9 mouse cellular contexts compared by ENCODE assay signal in genomic region chr2:178058195-178058594, GRCm38 (mm10). TPM values are rescaled to one million over a fixed set of nuclear protein-coding genes. Genes with fewer than 3 reads are reported as not detected.
DNase-seq lines count a peak whose midpoint lies in the region; ATAC-seq and TF ChIP-seq lines count a peak whose summit lies in the region.
"Had no signal": no experiment of that assay in that cellular context is flagged by ENCODE, and none has a peak within 500 bp of the region (broad histone marks: within the 10 kb centered on the region; RNA-seq: fewer than 3 reads in every experiment).

No protein-coding gene starts in this region.

- ATAC-seq in G1E (ENCODE audit: extremely low read depth, insufficient number of reproducible peaks, low FRiP score, poor library complexity, severe bottlenecking) = peak; percentile 54
- ATAC-seq in neutrophil, adult 5-6 weeks (ENCODE audit: extremely low read depth, insufficient number of reproducible peaks, low FRiP score, poor library complexity, severe bottlenecking) = peak; percentile 79

- peaks cover 2% of the 10 kb centered on the region; the same call in 1 of the 2 replicates for H3K9me3 ChIP-seq in G1E (replicated peaks)

- peak; percentile 34 to 43 for DNase-seq in left cerebral cortex, adult 2 months (ENCODE audit: extremely low spot score in 1 of 2, low spot score in 2 of 2)
- no peak for DNase-seq in left cerebral cortex, adult 11 months (ENCODE audit: low spot score)
- peak; percentile 26 for DNase-seq in G1E (ENCODE audit: low spot score)
- peak; percentile 47 for DNase-seq in c-Kit-positive CD71-negative TER-119-negative erythroid progenitor cells, embryonic 14.5 days (ENCODE audit: low read depth)
- DNase-seq in gastrocnemius, postnatal 14 days = peak; percentile 41
- peak; percentile 40 to 43 for DNase-seq in left cerebral cortex, postnatal 25 days (ENCODE audit: low spot score in 2 of 2)
- no peak for DNase-seq in frontal cortex, postnatal 14 days (ENCODE audit: low spot score in 2 of 2)

- H3K4me3 ChIP-seq in left cerebral cortex, adult 2 months = no peak overlapping the region
- H3K4me3 ChIP-seq in G1E (ENCODE audit: low read depth, low read length) = no peak overlapping the region

- intact Hi-C loops in left cerebral cortex, adult 2 months (cut with DNase I) = no loop called here
- intact Hi-C loops in gastrocnemius, postnatal 14 days (cut with DNase I; ENCODE audit: low total_unique reads) = no loop called here
- intact Hi-C loops in left cerebral cortex, postnatal 25 days (cut with DNase I) = no loop called here

- H3K4me1 ChIP-seq in G1E (ENCODE audit: insufficient read depth, low read depth, low read length) = no peaks in the 10 kb centered on the region

- H3K27ac ChIP-seq in left cerebral cortex, adult 2 months = no peak overlapping the region
- H3K27ac ChIP-seq: macrophage had no signal

- peak; percentile 76 for TF ChIP-seq CTCF in left cerebral cortex, adult 2 months (IDR thresholded peaks at IDR 0.05)
- peak; percentile 40; the same call in 1 of the 2 replicates for TF ChIP-seq CTCF in G1E (IDR thresholded peaks at IDR 0.05; ENCODE audit: low read depth, low read length)

- H3K27me3 ChIP-seq in G1E (ENCODE audit: insufficient read depth, low read length) = no peaks in the 10 kb centered on the region

- no peaks in the 10 kb centered on the region for H3K36me3 ChIP-seq in G1E (replicated peaks)

RNA-seq across cellular contexts. Expression of gene Zfp931, which starts 20.1 kb away (rescaled TPM):
- total RNA-seq in left cerebral cortex, adult 2 months (2021) = 10 to 100 TPM; 21.3 to 21.4 TPM
- 2.7 and 3.2 TPM in 2 replicates for total RNA-seq in G1E (2014; fragmentation: Nextera tagmentation)
- total RNA-seq in G1E (2017) = 3.4 and 3.8 TPM in 2 replicates
- 0.05 and 0.07 TPM in 2 replicates for polyA plus RNA-seq in G1E (2012)
- 1 to 10 TPM; 5.7 to 5.8 TPM for total RNA-seq in gastrocnemius, postnatal 14 days (2021)
- total RNA-seq in left cerebral cortex, postnatal 25 days (2021) = 10 to 100 TPM; 22.6 to 23.7 TPM
- 6.4 and 11.2 TPM in 2 replicates for total RNA-seq in neutrophil, adult 5-6 weeks (2017)

RNA-seq across cellular contexts. Expression of gene Zfp971, which starts 35.1 kb away (rescaled TPM):
- total RNA-seq in left cerebral cortex, adult 2 months (2021) = 10 to 100 TPM; 27.8 to 28.5 TPM
- total RNA-seq in G1E (2014; fragmentation: Nextera tagmentation) (151 and 161 TPM in 2 replicates), G1E (2017) (45.7 and 53.7 TPM in 2 replicates)
- 2.1 and 2.6 TPM in 2 replicates for polyA plus RNA-seq in G1E (2012)
- 10 to 100 TPM; 14.7 to 15.4 TPM for total RNA-seq in gastrocnemius, postnatal 14 days (2021)
- total RNA-seq in left cerebral cortex, postnatal 25 days (2021) = 10 to 100 TPM; 20.2 to 23.6 TPM
- 95.9 and 127 TPM in 2 replicates for total RNA-seq in neutrophil, adult 5-6 weeks (2017)

Comparison
In these comparisons a context has a peak if more than half of its experiments do, and no peak if none do; other contexts are left out.
1. DNase-seq: peak in left cerebral cortex, adult 2 months (2 of 2), G1E (single experiment), c-Kit-positive CD71-negative TER-119-negative erythroid progenitor cells, embryonic 14.5 days (single experiment), gastrocnemius, postnatal 14 days (single experiment) and left cerebral cortex, postnatal 25 days (2 of 2); none in left cerebral cortex, adult 11 months (single experiment) and frontal cortex, postnatal 14 days (0 of 2).